Mouse (Mus musculus): ENCODE results near the gene Cald1.

DNA sequence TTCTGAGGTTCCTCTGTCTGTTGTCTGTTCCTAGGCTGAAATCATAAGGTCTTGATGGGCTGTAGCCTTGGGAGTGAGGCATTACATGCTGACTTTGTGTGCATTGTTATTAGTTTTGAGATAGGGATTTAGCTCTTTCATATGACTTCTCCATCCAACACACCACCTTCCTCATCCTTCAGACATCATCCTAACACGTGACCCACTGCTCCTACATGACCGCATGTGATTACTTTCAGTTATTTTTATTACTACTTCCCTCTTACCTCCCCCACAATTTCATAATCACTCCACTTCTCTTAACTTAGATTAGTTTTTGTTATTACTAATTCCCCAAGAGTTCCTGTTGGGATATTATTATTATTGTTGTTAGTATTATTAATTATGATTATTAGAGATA is 21.2 kb downstream of the Cald1 start:
- TF ChIP-seq CTCF (IDR thresholded peaks at IDR 0.05; ENCODE audit: control insufficient read depth, insufficient read depth, insufficient replicate concordance, low read depth, low read length): no peak
- no peak for TF ChIP-seq POLR2A (IDR thresholded peaks at IDR 0.05; ENCODE audit: control insufficient read depth, low read depth, low read length)
